Mouse (Mus musculus) kidney, adult 9 months (tissue): ENCODE measurements around the gene Ier3.
"Not testable (repeated sequence)": the region's sequence is repeated elsewhere in the genome, so short reads cannot be mapped to it uniquely, and the experiment has no call there.

ENCODE experiments used
- DNase-seq: peaks from one replicate; pipeline ENCODE4 v3.0.0; 2022

Ier3 gene

GRCm38 (mm10) chr17:35836991-35837422 is 15.5 kb downstream of the Ier3 start:
- peak; percentile 79 for DNase-seq

GRCm38 (mm10) chr17:35837487-35837886 is 16.0 kb downstream of the Ier3 start:
- DNase-seq: peak; percentile 53

DNA sequence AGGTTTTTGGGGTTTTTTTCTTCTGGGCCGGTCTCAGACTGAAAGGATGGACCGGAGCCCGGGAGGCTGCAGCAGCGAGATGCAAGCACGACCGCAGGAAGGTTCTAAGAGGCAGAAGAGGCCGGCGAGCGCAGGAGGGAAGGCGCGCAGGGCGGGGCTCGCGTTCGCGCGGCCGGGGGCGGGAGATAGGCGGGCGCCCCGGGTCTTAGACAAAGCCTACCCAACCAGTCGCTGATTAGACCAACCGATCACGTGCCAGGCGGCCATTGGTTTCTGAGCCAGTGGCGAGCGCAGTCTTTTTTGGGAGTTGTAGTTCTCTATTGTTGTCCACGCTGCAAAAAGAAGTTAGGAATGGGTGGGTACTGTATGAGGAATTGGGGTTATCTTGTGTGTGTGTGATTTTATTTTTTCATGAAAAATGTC is 16.6 kb downstream of the Ier3 start, which contains the start of gene Tubb5:
TSS of gene Tubb5 (minus strand) at position 185 of the 423 bp plus-strand sequence.
- DNase-seq: peak; percentile 98

GRCm38 (mm10) chr17:35838570-35838969 is 17.1 kb downstream of the Ier3 start:
- DNase-seq: no peak

GRCm38 (mm10) chr17:35839002-35839401 is 17.5 kb downstream of the Ier3 start:
- DNase-seq: not testable (repeated sequence)

DNA sequence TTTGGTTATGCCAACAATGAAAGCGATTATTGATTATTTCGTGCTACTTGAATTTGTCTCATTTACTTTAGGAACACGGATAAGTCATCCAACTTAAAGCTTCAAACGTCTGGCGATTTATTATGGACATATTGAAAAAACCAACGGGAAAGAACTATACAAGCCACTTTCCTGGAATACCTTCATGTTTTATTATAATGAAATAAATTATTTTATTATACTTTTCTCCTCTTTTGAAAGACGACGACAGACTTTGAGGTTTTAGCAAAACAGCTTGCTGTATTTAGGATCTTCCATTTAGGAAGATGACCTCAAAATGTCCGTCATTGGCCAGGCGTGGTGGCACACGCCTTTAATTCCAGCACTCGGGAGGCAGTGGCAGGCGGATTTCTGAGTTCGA is 19.1 kb downstream of the Ier3 start:
- DNase-seq: no peak

DNA sequence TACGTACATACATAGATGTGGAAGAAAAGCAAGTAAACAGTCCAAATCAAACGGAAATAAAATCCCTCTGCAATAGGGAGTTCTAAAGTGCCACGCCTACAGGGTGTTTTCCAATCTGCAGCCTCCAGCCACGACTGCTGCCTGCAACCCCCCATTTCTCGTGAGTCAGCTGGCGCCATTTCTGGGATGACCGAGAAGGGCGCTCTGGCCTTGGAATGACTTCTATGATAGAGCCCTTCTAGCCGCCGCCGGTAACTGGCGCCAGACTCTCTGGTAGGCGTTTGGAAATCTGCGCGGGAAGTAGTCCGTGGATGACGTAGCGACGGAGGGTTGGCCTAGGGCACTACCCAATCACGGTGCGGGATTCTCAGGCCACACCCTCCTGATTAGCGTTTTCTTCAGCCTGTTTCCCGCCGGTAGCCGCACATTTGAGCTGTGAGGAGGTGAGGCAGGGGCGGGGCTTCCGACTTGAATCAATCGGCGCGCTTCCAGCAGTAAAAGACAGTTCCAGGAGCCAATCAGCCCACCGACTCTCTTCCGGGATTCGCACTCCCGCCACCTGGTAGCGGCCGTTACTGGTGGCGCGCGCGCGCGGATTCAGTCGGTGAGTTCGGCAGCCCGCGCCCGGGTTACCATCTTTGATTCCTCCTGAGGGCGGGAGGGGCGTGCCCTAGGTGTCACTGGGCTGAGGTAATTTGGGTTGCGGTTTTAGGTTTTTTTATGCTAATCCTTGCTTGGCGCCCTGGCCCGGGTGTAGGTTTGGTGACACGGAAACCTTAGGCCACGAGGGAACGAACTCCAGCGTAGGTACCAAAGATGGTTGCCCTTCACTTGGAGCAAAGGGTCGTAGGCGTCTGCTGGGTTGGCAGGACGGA is 19.8 kb downstream of the Ier3 start, which contains the start of gene Mdc1:
TSS of gene Mdc1 (plus strand) at position 440 of the 875 bp plus-strand sequence.
- peak; percentile 100 for DNase-seq

DNA sequence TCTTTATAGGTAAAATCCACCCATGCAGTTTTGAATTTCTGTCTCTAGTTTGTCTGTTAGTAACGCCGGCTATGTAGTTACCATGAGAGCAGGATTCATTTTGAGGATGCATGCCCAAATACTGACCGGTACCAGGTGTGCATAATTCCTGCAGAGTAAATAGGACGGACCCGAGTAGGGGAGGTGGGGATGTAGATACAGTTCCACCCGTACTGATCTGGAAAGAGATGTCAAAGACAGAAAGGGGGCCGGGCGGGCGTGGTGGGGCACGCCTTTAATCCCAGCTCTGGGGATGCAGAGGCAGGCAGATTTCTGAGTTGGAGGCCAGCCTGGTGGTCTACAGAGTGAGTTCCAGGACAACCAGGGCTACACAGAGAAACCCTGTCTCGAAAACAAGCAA is 20.5 kb downstream of the Ier3 start:
- no peak for DNase-seq

DNA sequence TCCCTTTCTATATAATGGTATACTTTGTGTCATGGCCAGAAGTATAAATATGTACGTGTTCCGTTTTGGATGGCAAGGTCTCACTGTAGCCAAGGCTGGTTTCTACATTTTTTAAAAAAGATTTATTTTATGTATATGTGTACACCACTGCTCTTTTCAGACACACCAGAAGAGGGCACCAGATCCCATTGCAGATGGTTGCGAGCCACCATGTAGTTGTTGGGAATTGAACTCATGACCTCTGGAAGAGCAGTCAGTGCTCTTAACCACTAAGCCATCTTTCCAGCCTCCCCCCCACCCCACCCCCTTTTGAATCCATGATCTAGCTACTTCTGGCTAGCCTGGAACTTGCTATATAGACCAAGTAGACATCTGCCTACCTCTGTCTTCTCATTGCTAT is 22.0 kb downstream of the Ier3 start:
- DNase-seq: no peak

GRCm38 (mm10) chr17:35848112-35848511 is 26.6 kb downstream of the Ier3 start:
- DNase-seq: no peak

DNA sequence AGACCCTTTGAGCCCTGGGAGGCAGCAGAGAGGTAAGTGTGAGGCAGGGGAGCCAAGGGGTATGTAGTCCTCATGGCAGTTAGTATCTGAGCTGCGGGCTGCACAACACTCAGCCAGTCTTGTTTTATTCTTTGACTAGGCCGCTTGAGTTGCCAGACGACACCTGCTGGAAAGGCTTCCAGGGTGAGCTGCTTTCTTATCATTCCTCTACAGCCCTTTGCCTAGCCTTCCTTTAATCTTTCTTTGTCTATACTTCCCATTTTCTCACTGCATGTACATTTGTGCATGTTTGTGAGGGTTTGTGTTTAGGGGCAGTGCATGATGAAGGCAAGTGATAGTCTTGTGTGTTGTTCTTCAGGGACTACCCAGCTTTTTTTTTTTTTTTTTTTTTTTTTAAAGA is 29.5 kb downstream of the Ier3 start:
- no peak for DNase-seq

- DNase-seq: no peak
Observed at GRCm38 (mm10) chr17:35859371-35859770, 37.9 kb downstream of the Ier3 start.

DNA sequence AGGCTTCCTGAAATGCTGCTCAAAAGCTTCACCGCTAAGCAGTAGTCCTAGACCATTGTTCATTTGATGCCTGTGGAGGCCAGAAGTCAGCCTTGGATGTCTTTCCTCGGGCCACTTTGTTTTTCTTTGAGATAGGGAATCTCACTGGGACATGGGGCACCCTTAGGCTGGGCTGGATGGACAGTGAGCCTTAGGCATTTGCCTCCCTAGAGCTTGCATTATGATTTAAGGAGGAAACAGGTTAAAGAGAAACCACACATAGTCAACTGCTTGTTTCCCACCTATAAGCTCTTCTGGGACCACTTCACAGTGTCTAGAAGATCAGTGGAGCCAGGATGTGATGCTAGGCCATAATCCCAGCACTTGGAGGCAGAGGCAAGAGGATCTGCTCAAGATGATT is 38.4 kb downstream of the Ier3 start:
- no peak for DNase-seq

- DNase-seq: no peak
Observed at GRCm38 (mm10) chr17:35860831-35861197, 39.3 kb downstream of the Ier3 start.

DNA sequence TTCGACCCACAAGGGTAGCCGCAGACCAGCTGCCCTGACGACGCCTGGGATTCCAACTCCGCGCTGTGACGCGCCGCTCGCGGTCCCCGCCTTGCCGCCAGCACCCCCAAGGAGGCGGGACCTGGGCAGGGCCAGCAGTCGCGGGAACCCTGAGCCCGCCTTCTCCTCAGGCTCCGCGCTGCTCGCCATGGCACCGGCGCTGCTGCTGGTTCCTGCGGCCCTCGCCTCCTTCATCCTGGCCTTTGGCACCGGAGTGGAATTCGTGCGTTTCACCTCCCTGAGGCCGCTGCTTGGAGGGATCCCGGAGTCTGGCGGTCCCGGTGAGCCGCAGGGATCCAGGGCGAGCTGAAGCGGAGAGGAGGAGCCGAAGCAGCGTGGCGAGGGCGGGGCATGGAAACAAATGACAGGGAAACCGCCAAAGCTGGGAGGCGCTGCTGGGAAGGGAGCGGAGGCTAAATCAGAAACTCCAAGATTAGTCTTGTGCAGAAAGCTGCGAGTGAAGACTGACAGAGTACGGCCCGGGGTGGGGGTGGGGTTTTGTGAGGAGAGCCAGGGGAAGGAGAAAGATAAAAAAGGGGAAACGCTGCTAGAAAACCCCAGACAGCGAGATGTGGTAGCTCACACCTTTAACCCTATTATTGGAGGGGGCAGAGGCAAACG is 39.8 kb downstream of the Ier3 start, which contains the start of gene Nrm:
TSS of gene Nrm (plus strand) at position 121 of the 660 bp plus-strand sequence.
- peak; percentile 89 for DNase-seq

GRCm38 (mm10) chr17:35864832-35865353 is 43.4 kb downstream of the Ier3 start:
- DNase-seq: no peak

GRCm38 (mm10) chr17:35865481-35866280 is 44.2 kb downstream of the Ier3 start, which contains the start of gene Ppp1r18:
TSS of gene Ppp1r18 (plus strand) at chr17:35865593.
- DNase-seq: peak; percentile 53

DNA sequence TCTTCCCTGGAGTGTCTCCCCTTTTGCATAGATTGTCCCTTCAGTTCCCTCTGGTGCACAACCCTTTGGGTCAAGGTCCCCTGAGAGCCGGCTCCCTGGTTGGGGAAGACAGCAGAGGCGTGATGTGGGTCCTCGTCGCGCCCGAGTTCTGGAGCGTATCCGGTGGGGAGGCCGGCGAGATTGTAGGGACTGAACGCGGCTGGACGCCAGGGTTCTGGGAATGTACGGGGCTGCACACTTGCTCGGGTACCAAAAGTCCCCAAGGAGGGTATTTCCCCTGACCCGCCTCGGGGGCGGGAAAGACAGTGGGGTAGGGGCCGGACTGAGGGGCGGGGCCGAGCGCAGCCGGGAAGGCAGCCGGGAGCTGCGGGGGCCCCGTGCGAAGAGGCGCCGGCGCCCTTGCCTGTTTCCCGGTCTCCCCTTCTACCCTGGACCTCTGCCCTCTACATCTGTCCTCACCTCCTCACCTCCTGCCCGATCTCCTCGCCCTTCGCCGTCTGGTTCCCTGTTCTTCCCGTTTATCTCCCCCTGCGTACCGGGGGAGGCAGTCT is 44.9 kb downstream of the Ier3 start:
- DNase-seq: peak; percentile 51

DNA sequence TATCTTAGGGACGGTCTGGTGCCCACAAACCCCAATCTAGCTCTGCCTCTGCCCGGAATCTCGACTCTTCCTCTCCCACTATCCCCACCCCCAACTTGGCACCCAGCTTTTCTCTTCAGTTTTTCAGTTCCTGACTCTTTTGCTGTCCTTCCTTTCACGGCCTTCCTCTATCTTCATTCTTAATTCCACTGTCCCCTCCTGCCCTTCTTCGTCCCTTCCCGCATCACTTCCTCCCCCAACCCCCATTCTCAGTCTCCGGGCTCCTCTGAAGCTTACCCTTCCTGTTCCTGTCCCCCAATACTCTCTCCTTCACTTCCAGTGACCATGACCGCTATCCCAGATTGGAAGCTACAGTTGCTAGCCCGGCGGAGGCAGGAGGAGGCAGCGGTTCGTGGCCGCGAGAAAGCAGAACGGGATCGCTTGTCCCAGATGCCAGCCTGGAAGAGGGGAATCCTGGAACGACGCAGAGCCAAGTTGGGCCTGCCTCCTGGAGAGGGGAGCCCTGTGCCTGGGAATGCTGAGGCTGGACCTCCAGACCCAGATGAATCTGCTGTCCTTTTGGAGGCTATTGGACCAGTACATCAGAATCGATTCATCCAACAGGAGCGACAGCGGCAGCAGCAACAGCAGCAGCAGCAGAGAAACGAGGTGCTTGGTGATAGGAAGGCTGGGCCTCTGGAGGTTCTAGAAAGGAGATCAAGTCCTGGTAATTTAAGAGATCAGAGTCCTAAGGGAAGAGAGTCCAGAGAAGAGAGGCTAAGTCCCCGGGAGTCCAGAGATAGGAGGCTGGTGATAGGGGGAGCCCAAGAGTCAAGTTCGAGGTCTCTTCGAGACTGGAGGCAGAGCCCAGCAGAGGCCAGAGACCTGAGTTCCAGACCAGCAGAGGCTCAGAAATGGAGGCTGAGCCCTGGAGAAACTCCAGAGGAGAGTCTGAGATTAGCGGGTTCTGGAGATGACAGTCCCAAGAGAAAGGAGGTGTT is 45.7 kb downstream of the Ier3 start:
- peak; percentile 51 for DNase-seq

DNA sequence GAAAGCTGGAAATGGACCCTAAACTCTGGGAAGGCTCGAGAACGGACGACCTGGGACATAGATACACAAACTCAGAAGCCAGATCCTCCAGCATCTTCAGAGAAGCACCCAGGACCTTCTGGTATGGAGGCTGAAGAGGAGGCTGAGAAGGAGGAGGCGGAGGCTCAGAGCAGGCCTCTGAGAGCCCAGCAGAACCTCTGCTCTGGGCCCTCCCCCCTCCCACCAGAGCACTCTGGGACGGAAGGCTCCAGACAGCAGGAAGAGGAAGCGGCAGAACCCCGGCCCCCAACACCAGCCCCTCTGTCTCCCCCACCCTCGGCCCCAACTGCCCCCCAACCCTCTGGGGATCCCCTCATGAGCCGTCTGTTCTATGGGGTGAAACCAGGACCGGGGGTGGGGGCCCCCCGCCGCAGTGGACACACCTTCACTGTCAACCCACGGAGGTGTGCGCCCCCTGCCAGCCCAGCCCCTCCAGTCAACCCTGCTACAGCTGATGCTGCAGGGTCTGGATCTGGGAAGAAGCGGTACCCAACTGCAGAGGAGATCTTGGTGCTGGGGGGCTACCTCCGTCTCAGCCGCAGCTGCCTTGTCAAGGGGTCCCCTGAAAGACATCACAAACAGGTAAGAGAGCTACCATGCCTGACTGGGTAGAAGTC is 46.8 kb downstream of the Ier3 start:
- DNase-seq: no peak

GRCm38 (mm10) chr17:35868961-35869345 is 47.5 kb downstream of the Ier3 start:
- no peak for DNase-seq
